ENCODE assay signal across 12 mouse cellular contexts in the genomic region with DNA sequence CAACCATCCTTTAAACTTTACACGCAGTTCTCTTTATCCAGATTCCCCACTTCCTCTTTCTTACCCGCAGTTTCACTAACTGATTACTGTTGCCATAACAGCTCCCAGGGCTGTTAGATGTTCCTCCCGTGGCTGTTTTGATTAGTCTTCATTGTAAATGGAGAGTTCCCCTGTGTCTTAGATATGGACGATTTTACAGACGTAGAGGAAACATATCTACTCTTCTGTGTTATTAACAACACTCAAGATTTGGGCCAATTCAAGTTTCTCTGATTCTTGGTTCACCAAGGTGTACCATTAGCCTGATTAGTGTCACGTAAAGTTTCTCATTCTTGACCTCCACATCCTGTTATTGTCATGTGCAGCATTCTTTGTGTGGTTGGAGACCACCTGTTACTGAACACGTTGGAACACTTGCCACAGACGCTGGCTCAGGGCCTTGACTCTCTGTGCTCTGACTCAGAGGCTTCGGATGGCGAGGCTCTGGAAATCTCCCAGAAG. TPM values are rescaled to one million over a fixed set of nuclear protein-coding genes. Genes with fewer than 3 reads are reported as not detected.
DNase-seq lines count a peak whose midpoint lies in the region; ATAC-seq and TF ChIP-seq lines count a peak whose summit lies in the region.
"Had no signal": no experiment of that assay in that cellular context is flagged by ENCODE, and none has a peak within 500 bp of the region (broad histone marks: within the 10 kb centered on the region; RNA-seq: fewer than 3 reads in every experiment).

No protein-coding gene starts in this region.

- no peaks in the 10 kb centered on the region for H3K9me3 ChIP-seq in CH12.LX (replicated peaks; ENCODE audit: low read length)
- no peaks in the 10 kb centered on the region for H3K9me3 ChIP-seq in kidney, embryonic 16.5 days (ENCODE audit: low read length)
- H3K9me3 ChIP-seq: forebrain, embryonic 15.5 days; hindbrain, embryonic 10.5 days; megakaryocyte, embryonic 14.5 days had no signal

- peak overlapping the region; percentile 23; the same call in 1 of the 2 replicates for H3K4me2 ChIP-seq in CH12.LX (ENCODE audit: insufficient read depth, low read depth, poor library complexity, severe bottlenecking)
- no peak overlapping the region for H3K4me2 ChIP-seq in kidney, embryonic 16.5 days (replicated peaks; ENCODE audit: low read depth, low read length)
- H3K4me2 ChIP-seq: forebrain, embryonic 15.5 days had no signal

- TF ChIP-seq CTCF in liver, adult 2 months (IDR thresholded peaks at IDR 0.05; ENCODE audit: low read depth, low read length) = no peak
- TF ChIP-seq CTCF in CH12.LX (conservative IDR thresholded peaks at IDR 0.05 in 1 of 2, IDR thresholded peaks at IDR 0.05 in 1 of 2; ENCODE audit: low read depth in 2 of 2, low read length in 2 of 2) = no peak

- in situ Hi-C loops in CH12.LX (cut with MboI; ENCODE audit: low pct_ligation_motif_present, low pct_unique_long_range_greater_than_20kb, low sequenced_read_pairs) = no loop called here

- peak; percentile 92 for TF ChIP-seq EP300 in CH12.LX (IDR thresholded peaks at IDR 0.05; ENCODE audit: low read length)

- peak; percentile 80 for ATAC-seq in granulocyte monocyte progenitor cell, adult 5-6 weeks (replicated peaks; ENCODE audit: poor library complexity, severe bottlenecking)
- ATAC-seq in kidney, embryonic 16.5 days (ENCODE audit: low FRiP score, low TSS enrichment) = no peak
- ATAC-seq: forebrain, embryonic 15.5 days had no signal

- no peak overlapping the region for H3K27ac ChIP-seq in liver, adult 2 months (replicated peaks; ENCODE audit: insufficient read depth, low read depth, low read length)
- peak overlapping the region; percentile 83 for H3K27ac ChIP-seq in CH12.LX (ENCODE audit: insufficient read depth, low read depth)
- H3K27ac ChIP-seq in kidney, embryonic 16.5 days (ENCODE audit: low read length) = no peak overlapping the region
- H3K27ac ChIP-seq: forebrain, embryonic 15.5 days; hindbrain, embryonic 10.5 days had no signal

- TF ChIP-seq POLR2A in liver, adult 2 months (IDR thresholded peaks at IDR 0.05; ENCODE audit: extremely low read depth, insufficient read depth, low read length) = no peak
- no peak for TF ChIP-seq POLR2A in CH12.LX (IDR thresholded peaks at IDR 0.05; ENCODE audit: low read depth, low read length)

- dilution Hi-C loops in CH12.LX (cut with MboI; ENCODE audit: extremely low pct_ligation_motif_present, extremely low pct_unique_long_range_greater_than_20kb, low sequenced_read_pairs) = no loop called here

- no peak; the same call in 1 of the 2 replicates for TF ChIP-seq RAD21 in CH12.LX (IDR thresholded peaks at IDR 0.05; ENCODE audit: low read depth, low read length)

- DNase-seq in liver, adult 2 months (ENCODE audit: extremely low read depth, low read depth, low spot score) = peak; percentile 12
- DNase-seq in liver (no peak), CH12.LX (ENCODE audit: extremely low read depth) (peak; percentile 79)
- peak; percentile 82 for DNase-seq in thymus, postnatal 0 days (ENCODE audit: low spot score)
- no peak for DNase-seq in ovary, adult 18-20 months (ENCODE audit: low spot score)
- DNase-seq: kidney, postnatal 10 days had no signal

- H3K36me3 ChIP-seq in liver, adult 2 months (ENCODE audit: control insufficient read depth, insufficient read depth, low read length) = no peaks in the 10 kb centered on the region
- peaks cover 8 to 23% of the 10 kb centered on the region in 2 experiments for H3K36me3 ChIP-seq in CH12.LX (replicated peaks in 1 of 2; ENCODE audit: control insufficient read depth in 1 of 2, insufficient read depth in 1 of 2, low read length in 1 of 2)
- no peaks in the 10 kb centered on the region for H3K36me3 ChIP-seq in kidney, embryonic 16.5 days (ENCODE audit: insufficient read depth, low read length)
- H3K36me3 ChIP-seq: forebrain, embryonic 15.5 days; hindbrain, embryonic 10.5 days had no signal

- no peaks in the 10 kb centered on the region for H3K4me1 ChIP-seq in liver, adult 2 months (ENCODE audit: control insufficient read depth, insufficient read depth, low read length)
- peaks cover 29 to 74% of the 10 kb centered on the region in 2 experiments for H3K4me1 ChIP-seq in CH12.LX (ENCODE audit: control insufficient read depth in 1 of 2, insufficient read depth in 2 of 2)
- no peaks in the 10 kb centered on the region; the same call in 1 of the 2 replicates for H3K4me1 ChIP-seq in kidney, embryonic 16.5 days (ENCODE audit: insufficient read depth, low read length)
- H3K4me1 ChIP-seq: forebrain, embryonic 15.5 days had no signal

- WGBS in liver, adult 2 months = 64% methylated on average over 10 of the region's 10 CpGs
- whole genome bisulfite sequencing in kidney, embryonic 16.5 days = 60% methylated on average over 10 of the region's 10 CpGs

- H3K4me3 ChIP-seq in liver, adult 2 months (ENCODE audit: insufficient read depth, low read depth, low read length) = no peak overlapping the region
- peak overlapping the region in 1 of 3 experiments; percentile 40 for H3K4me3 ChIP-seq in CH12.LX (replicated peaks in 1 of 3; ENCODE audit: low read depth in 2 of 3, low read length in 2 of 3, poor library complexity in 1 of 3)
- H3K4me3 ChIP-seq in kidney, embryonic 16.5 days (ENCODE audit: low read length) = no peak overlapping the region
- H3K4me3 ChIP-seq: forebrain, embryonic 15.5 days; hindbrain, embryonic 10.5 days; megakaryocyte, embryonic 14.5 days had no signal

- no peaks in the 10 kb centered on the region for H3K79me2 ChIP-seq in liver, adult 2 months (ENCODE audit: control insufficient read depth, insufficient read depth, low read length)
- H3K79me2 ChIP-seq in CH12.LX (replicated peaks; ENCODE audit: control insufficient read depth, extremely low read depth, insufficient read depth, poor library complexity, severe bottlenecking) = peaks cover 30% of the 10 kb centered on the region

- H3K9ac ChIP-seq in liver, adult 2 months (ENCODE audit: low read depth, low read length) = no peak overlapping the region
- peak overlapping the region; percentile 27 for H3K9ac ChIP-seq in CH12.LX (ENCODE audit: insufficient read depth, low read depth)
- H3K9ac ChIP-seq in kidney, embryonic 16.5 days (replicated peaks; ENCODE audit: low read length) = no peak overlapping the region
- H3K9ac ChIP-seq: forebrain, embryonic 15.5 days had no signal

- H3K27me3 ChIP-seq in liver, adult 2 months (ENCODE audit: control insufficient read depth, insufficient read depth, low read length) = no peaks in the 10 kb centered on the region
- H3K27me3 ChIP-seq in CH12.LX (replicated peaks) = no peaks in the 10 kb centered on the region
- H3K27me3 ChIP-seq in kidney, embryonic 16.5 days (ENCODE audit: insufficient read depth, low read length) = no peaks in the 10 kb centered on the region
- H3K27me3 ChIP-seq: forebrain, embryonic 15.5 days; megakaryocyte, embryonic 14.5 days had no signal

TF ChIP-seq in CH12.LX, 34 proteins besides CTCF, POLR2A, EP300 and RAD21 (continues in another document):
- no peak for TF ChIP-seq HCFC1 (IDR thresholded peaks at IDR 0.05; ENCODE audit: low read depth, low read length)
- no peak; the same call in 1 of the 2 replicates for TF ChIP-seq ZMIZ1 (IDR thresholded peaks at IDR 0.05; ENCODE audit: low read depth, low read length)
- TF ChIP-seq POLR2AphosphoS2 (IDR thresholded peaks at IDR 0.05; ENCODE audit: low read depth, low read length) = no peak
- 0 out of 2 replicates have a peak, but pooled peaks have one; percentile 59 for TF ChIP-seq MYC (IDR thresholded peaks at IDR 0.05; ENCODE audit: low read depth, low read length)
- TF ChIP-seq ZNF384 (IDR thresholded peaks at IDR 0.05; ENCODE audit: low read depth, low read length) = no peak
- no peak for TF ChIP-seq PAX5 (IDR thresholded peaks at IDR 0.05; ENCODE audit: low read length)
- no peak; the same call in 1 of the 2 replicates for TF ChIP-seq MEF2A (IDR thresholded peaks at IDR 0.05; ENCODE audit: borderline replicate concordance, low read depth, low read length)
- TF ChIP-seq JUN (IDR thresholded peaks at IDR 0.05; ENCODE audit: insufficient read depth, low read depth, low read length) = no peak; the same call in 1 of the 2 replicates
- no peak for TF ChIP-seq NELFE (IDR thresholded peaks at IDR 0.05; ENCODE audit: low read depth, low read length)
- TF ChIP-seq MAX (IDR thresholded peaks at IDR 0.05; ENCODE audit: low read length) = 0 out of 2 replicates have a peak, but pooled peaks have one; percentile 11
- no peak for TF ChIP-seq ELF1 (IDR thresholded peaks at IDR 0.05; ENCODE audit: low read depth, low read length)
- TF ChIP-seq JUND (conservative IDR thresholded peaks at IDR 0.05; ENCODE audit: low read depth, low read length) = no peak
- TF ChIP-seq MAZ (IDR thresholded peaks at IDR 0.05; ENCODE audit: low read depth, low read length) = no peak
- TF ChIP-seq RCOR1 (conservative IDR thresholded peaks at IDR 0.05; ENCODE audit: low read depth, low read length) = no peak
- no peak; the same call in none of the 2 replicates for TF ChIP-seq SIN3A (IDR thresholded peaks at IDR 0.05; ENCODE audit: low read length)
- TF ChIP-seq MXI1 (IDR thresholded peaks at IDR 0.05; ENCODE audit: low read depth, low read length) = peak; percentile 43; the same call in 1 of the 2 replicates
- no peak for TF ChIP-seq GABPA (IDR thresholded peaks at IDR 0.05; ENCODE audit: insufficient replicate concordance, low read depth, low read length)
- 0 out of 2 replicates have a peak, but pooled peaks have one; percentile 35 for TF ChIP-seq TCF12 (IDR thresholded peaks at IDR 0.05; ENCODE audit: low read depth, low read length)
- TF ChIP-seq CHD2 (IDR thresholded peaks at IDR 0.05; ENCODE audit: low read length) = 0 out of 2 replicates have a peak, but pooled peaks have one; percentile 32
- TF ChIP-seq BHLHE40 (IDR thresholded peaks at IDR 0.05; ENCODE audit: low read depth, low read length) = peak; percentile 63
- TF ChIP-seq ZC3H11A (IDR thresholded peaks at IDR 0.05; ENCODE audit: low read depth, low read length) = no peak
- no peak for TF ChIP-seq USF1 (IDR thresholded peaks at IDR 0.05; ENCODE audit: low read depth, low read length)
- peak; percentile 89 for TF ChIP-seq IRF4 (IDR thresholded peaks at IDR 0.05; ENCODE audit: low read depth, low read length)

RNA-seq across cellular contexts. Expression of gene Ctla4, which starts 29.5 kb away (rescaled TPM):
- 0.20 TPM in 1 of 2 replicates, not detected in the other for total RNA-seq in liver, adult 2 months (2014; rRNA removed)
- not detected in 2 replicates for polyA plus RNA-seq in liver, adult 2 months (2012; rRNA removed)
- 27.4 and 54.7 TPM in 2 replicates for total RNA-seq in CH12.LX (2012; rRNA removed)
- total RNA-seq in CH12.LX (2014; rRNA removed) = 49.8 and 53.7 TPM in 2 replicates
- 11.6 and 13.1 TPM in 2 replicates for polyA plus RNA-seq in CH12.LX (2012; ENCODE audit: insufficient read length, low read depth)
- not detected in 2 replicates for total RNA-seq in granulocyte monocyte progenitor cell, adult 5-6 weeks (2014; fragmentation: Nextera tagmentation)
- not detected in 2 replicates for total RNA-seq in granulocyte monocyte progenitor cell, adult 5-6 weeks (2017)
- polyA plus RNA-seq in thymus, postnatal 0 days (2015; fragmentation: Nextera tagmentation; extraction: Ambion mirVana) = 11.3 and 12.9 TPM in 2 replicates
- not detected in 2 replicates for polyA plus RNA-seq in kidney, embryonic 16.5 days (2015; fragmentation: Nextera tagmentation; extraction: Ambion mirVana)
- total RNA-seq: adrenal gland, adult 18-20 months had no signal
- polyA plus RNA-seq: forebrain, embryonic 15.5 days; hindbrain, embryonic 10.5 days had no signal

Comparison
In these comparisons a context has a peak if more than half of its experiments do, and no peak if none do; other contexts are left out.
1. DNase-seq: peak in liver, adult 2 months (single experiment), CH12.LX (single experiment) and thymus, postnatal 0 days (single experiment); none in liver (single experiment) and ovary, adult 18-20 months (single experiment).
2. RNA of gene Ctla4, which starts 29.5 kb away (polyA plus RNA-seq): 11.6 to 13.1 TPM in CH12.LX and 11.3 to 12.9 TPM in thymus, postnatal 0 days; not detected in liver, adult 2 months and not detected in kidney, embryonic 16.5 days; every median in the first group is over 10 times any median in the second.